Mouse (Mus musculus) embryonic fibroblast, embryonic 13.5 days (primary cell): ENCODE results near the gene Mmd.

Experiments
- CTCF ChIP-seq: IDR thresholded peaks from 2 replicates; pipeline ENCODE4 v1.5.1; 2011; ENCODE audit warnings: mild to moderate bottlenecking, control low read depth, low read length, moderate library complexity, borderline replicate concordance; ENCODE audit not compliant: insufficient read depth
- POLR2A ChIP-seq: IDR thresholded peaks from 2 replicates; pipeline ENCODE4 v1.6.1; 2011; ENCODE audit warnings: low read depth, mild to moderate bottlenecking, control low read depth, low read length, moderate library complexity

- TF ChIP-seq CTCF (no peak), POLR2A (no peak)
Observed at GRCm38 (mm10) chr11:90283159-90283558, 33.9 kb downstream of the Mmd start.
